Mouse (Mus musculus) limb, embryonic 15.5 days (tissue): Measurements from ENCODE around the gene Tspan5. TPM values are rescaled to one million over a fixed set of nuclear protein-coding genes. Genes with fewer than 3 reads are reported as not detected.
A peak's percentile ranks its signal among the peaks of the same experiment; 100 is the strongest.

Experiments
- ATAC-seq: fragments of 200-750 bp; cut with Nextera tagmentation; 2 replicates; pipeline ENCODE4 v1.8.0; 2017; ENCODE audit warnings: low read depth, moderate TSS enrichment; ENCODE audit not compliant: insufficient number of reproducible peaks, low FRiP score, low TSS enrichment
- H3K27ac ChIP-seq: fragments of 300-500 bp; sonication (generic); 2 replicates; pipeline ENCODE4 v1.5.1; 2015; ENCODE audit warnings: moderate library complexity, mild to moderate bottlenecking, inconsistent platforms
- H3K27me3 ChIP-seq: fragments of 300-500 bp; sonication (generic); 2 replicates; pipeline ENCODE4 v1.6.1; 2015; ENCODE audit warnings: inconsistent platforms
- H3K36me3 ChIP-seq: fragments of 300-500 bp; sonication (generic); 2 replicates; pipeline ENCODE4 v1.6.1; 2015; ENCODE audit warnings: inconsistent platforms
- H3K4me1 ChIP-seq: fragments of 300-500 bp; sonication (generic); 2 replicates; pipeline ENCODE4 v1.6.1; 2015; ENCODE audit warnings: inconsistent platforms
- H3K4me2 ChIP-seq: fragments of 300-500 bp; sonication (generic); 2 replicates; pipeline ENCODE4 v1.6.1; 2015; ENCODE audit warnings: mild to moderate bottlenecking, inconsistent platforms
- H3K4me3 ChIP-seq: fragments of 300-500 bp; sonication (generic); 2 replicates; pipeline ENCODE4 v1.5.1; 2015; ENCODE audit warnings: mild to moderate bottlenecking, inconsistent platforms
- H3K9ac ChIP-seq: fragments of 300-500 bp; sonication (generic); 2 replicates; pipeline ENCODE4 v1.6.1; 2015; ENCODE audit warnings: inconsistent platforms
- H3K9me3 ChIP-seq: fragments of 300-500 bp; sonication (generic); 2 replicates; pipeline ENCODE4 v1.6.1; 2016; ENCODE audit warnings: inconsistent platforms
- WGBS: fragments of 180-500 bp; shearing (Covaris S2); methylation state at CpG from one replicate; pipeline ENCODE4 v1.1.7; 2015; 5-methylcytosine and 5-hydroxymethylcytosine counted together
- polyA plus RNA-seq: library from polyadenylated mRNA; unstranded; fragments of >200 nt; fragmentation: Nextera tagmentation; extraction: Ambion mirVana; gene quantifications from 2 replicates; pipeline ENCODE4 v1.2.1, GENCODE M21; 2015

Tspan5 gene
- polyA plus RNA-seq, 1 experiment from 2014 or later = 44.7 TPM

DNA sequence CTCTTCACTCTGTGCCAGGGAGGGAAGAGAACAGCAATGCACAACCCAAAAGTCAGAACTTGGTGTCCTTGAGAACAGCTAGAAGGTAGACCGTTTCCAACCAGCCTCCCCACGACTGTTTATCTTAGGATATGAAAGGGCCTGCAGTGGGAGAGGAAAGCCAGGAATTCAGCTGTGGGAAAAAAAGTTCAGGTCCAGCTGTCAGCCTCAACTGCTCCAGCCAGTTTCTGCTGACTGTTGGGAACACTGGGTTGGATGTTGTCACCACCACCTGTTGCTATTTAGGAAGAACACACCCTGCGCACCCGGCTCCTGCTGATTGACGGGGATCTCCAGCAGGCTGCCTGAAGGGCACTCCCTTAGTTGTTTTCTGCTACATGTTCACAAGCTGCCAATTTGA lies 19.8 kb upstream of the Tspan5 start:
- Histone ChIP-seq H3K9ac (no peak overlapping the region), H3K27me3 (no peaks in the 10 kb centered on the region), H3K36me3 (no peaks in the 10 kb centered on the region), H3K9me3 (no peaks in the 10 kb centered on the region), H3K4me2 (no peak overlapping the region), H3K27ac (no peak overlapping the region), H3K4me3 (no peak overlapping the region), H3K4me1 (no peaks in the 10 kb centered on the region)
- 63% methylated on average over 5 of the region's 5 CpGs for WGBS
- ATAC-seq = no peak

- Histone ChIP-seq H3K4me1 (no peaks in the 10 kb centered on the region), H3K27me3 (no peaks in the 10 kb centered on the region), H3K9ac (no peak overlapping the region), H3K27ac (no peak overlapping the region), H3K4me3 (no peak overlapping the region), H3K4me2 (no peak overlapping the region), H3K36me3 (no peaks in the 10 kb centered on the region), H3K9me3 (no peaks in the 10 kb centered on the region)
- WGBS = 84% methylated on average over 8 of the region's 8 CpGs
- ATAC-seq = no peak
These were observed 14.4 kb upstream of the Tspan5 start for GRCm38 (mm10) chr3:138727571-138727970.

GRCm38 (mm10) chr3:138728840-138729239 lies 13.2 kb upstream of the Tspan5 start:
- H3K4me3 ChIP-seq = no peak overlapping the region
- H3K4me1 ChIP-seq = no peaks in the 10 kb centered on the region
- H3K27me3 ChIP-seq = no peaks in the 10 kb centered on the region
- no peaks in the 10 kb centered on the region for H3K36me3 ChIP-seq
- H3K9ac ChIP-seq = no peak overlapping the region
- H3K9me3 ChIP-seq = no peaks in the 10 kb centered on the region
- ATAC-seq = no peak
- no peak overlapping the region for H3K27ac ChIP-seq
- WGBS = 81% methylated on average over 3 of the region's 3 CpGs
- H3K4me2 ChIP-seq = no peak overlapping the region

DNA sequence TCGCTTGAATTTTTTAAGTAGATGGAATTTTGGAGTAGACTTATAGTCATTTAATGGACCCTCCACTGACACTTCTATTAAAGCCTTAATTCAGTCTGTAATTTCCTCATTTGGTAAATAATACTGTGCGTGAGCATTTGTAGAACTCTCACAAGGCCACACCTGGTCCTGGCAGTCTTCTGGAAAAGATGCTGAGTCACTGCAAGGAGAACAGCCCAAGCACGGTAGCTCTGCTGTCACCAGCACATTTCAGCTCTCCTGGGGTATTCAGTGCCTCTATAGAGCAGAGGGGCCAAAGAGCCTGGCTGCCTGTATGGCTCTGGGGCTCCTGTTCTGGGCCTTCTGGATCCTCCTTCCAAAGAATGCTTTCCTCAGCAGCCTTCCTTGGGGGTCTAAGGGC lies 11.2 kb upstream of the Tspan5 start:
- Histone ChIP-seq H3K27me3 (no peaks in the 10 kb centered on the region), H3K4me1 (0 out of 2 replicates have a peak, but pooled peaks cover 2% of the 10 kb centered on the region), H3K27ac (no peak overlapping the region), H3K4me2 (no peak overlapping the region), H3K36me3 (no peaks in the 10 kb centered on the region), H3K9ac (no peak overlapping the region), H3K4me3 (no peak overlapping the region), H3K9me3 (no peaks in the 10 kb centered on the region)
- no peak for ATAC-seq
- WGBS = 59% methylated on average over 3 of the region's 3 CpGs

GRCm38 (mm10) chr3:138735760-138736159 lies 6.2 kb upstream of the Tspan5 start:
- Histone ChIP-seq H3K9ac (no peak overlapping the region), H3K27me3 (no peaks in the 10 kb centered on the region), H3K9me3 (no peaks in the 10 kb centered on the region), H3K27ac (no peak overlapping the region), H3K4me2 (no peak overlapping the region), H3K4me1 (0 out of 2 replicates have a peak, but pooled peaks cover 4% of the 10 kb centered on the region), H3K36me3 (no peaks in the 10 kb centered on the region), H3K4me3 (no peak overlapping the region)
- WGBS = 77% methylated on average over 5 of the region's 5 CpGs
- ATAC-seq = no peak

GRCm38 (mm10) chr3:138739150-138739700 lies 2.8 kb upstream of the Tspan5 start:
- WGBS = 72% methylated on average over 4 of the region's 4 CpGs
- H3K4me2 ChIP-seq = no peak overlapping the region
- H3K4me1 ChIP-seq = peaks cover 16% of the 10 kb centered on the region
- H3K27ac ChIP-seq = no peak overlapping the region
- no peaks in the 10 kb centered on the region for H3K36me3 ChIP-seq
- no peak overlapping the region for H3K4me3 ChIP-seq
- no peaks in the 10 kb centered on the region for H3K27me3 ChIP-seq
- H3K9me3 ChIP-seq = no peaks in the 10 kb centered on the region
- H3K9ac ChIP-seq = no peak overlapping the region
- ATAC-seq = no peak

GRCm38 (mm10) chr3:138740291-138740690 lies 1.7 kb upstream of the Tspan5 start:
- Histone ChIP-seq H3K36me3 (no peaks in the 10 kb centered on the region), H3K4me2 (no peak overlapping the region), H3K27me3 (no peaks in the 10 kb centered on the region), H3K9ac (no peak overlapping the region), H3K9me3 (no peaks in the 10 kb centered on the region), H3K4me1 (peaks cover 27% of the 10 kb centered on the region), H3K4me3 (no peak overlapping the region), H3K27ac (no peak overlapping the region)
- no peak for ATAC-seq
- WGBS = 67% methylated on average over 3 of the region's 3 CpGs

DNA sequence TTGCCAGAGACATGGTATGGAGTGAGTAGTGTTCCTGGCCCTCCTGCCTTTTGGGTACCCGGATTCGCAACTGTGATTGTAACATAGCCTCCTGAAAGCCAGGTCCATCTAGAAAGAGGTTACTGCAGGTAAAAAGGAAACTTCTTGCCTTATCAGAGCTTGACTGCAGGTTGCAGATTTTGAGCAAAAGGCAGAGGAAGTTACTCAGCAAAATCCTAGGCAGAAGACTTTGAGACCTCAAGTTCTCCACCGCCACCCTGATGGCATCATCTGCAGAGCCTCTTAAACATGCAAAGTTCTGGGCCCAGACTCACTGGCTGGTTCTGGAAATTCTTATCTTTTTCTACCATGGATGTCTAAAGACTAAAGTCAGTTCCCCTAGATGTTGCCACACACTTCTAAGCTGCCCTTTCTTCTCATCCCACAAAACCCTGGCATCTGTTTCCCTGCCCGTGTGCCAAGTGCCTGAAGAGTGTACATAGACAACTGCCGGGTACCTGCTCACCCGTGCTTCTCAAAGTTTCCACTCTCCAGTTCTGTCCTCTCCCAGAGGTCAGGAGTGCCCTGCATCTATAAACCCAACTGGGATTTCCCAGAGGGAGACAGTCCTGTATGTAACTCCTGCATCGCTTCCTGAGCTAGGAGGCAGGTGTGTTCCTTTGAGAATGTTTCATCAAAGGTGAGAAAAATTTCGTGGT lies 1.0 kb upstream of the Tspan5 start:
- Histone ChIP-seq H3K9me3 (no peaks in the 10 kb centered on the region), H3K4me2 (peak overlapping the region; percentile 88; the same call in 1 of the 2 replicates), H3K27me3 (no peaks in the 10 kb centered on the region), H3K9ac (no peak overlapping the region), H3K4me3 (no peak overlapping the region), H3K27ac (no peak overlapping the region), H3K4me1 (peaks cover 24% of the 10 kb centered on the region), H3K36me3 (no peaks in the 10 kb centered on the region)
- no peak for ATAC-seq
- 65% methylated on average over 8 of the region's 8 CpGs for WGBS

- WGBS = under 1% methylated on average over 23 of the region's 23 CpGs
- peak overlapping the region; percentile 88 for H3K4me2 ChIP-seq
- H3K9me3 ChIP-seq = no peaks in the 10 kb centered on the region
- H3K9ac ChIP-seq = peak overlapping the region; percentile 83
- H3K4me1 ChIP-seq = peaks cover 24% of the 10 kb centered on the region
- H3K27ac ChIP-seq = peak overlapping the region; percentile 88
- no peak for ATAC-seq
- H3K27me3 ChIP-seq = no peaks in the 10 kb centered on the region
- peak overlapping the region; percentile 85 for H3K4me3 ChIP-seq
- H3K36me3 ChIP-seq = no peaks in the 10 kb centered on the region
These were observed 553 bp downstream of the Tspan5 start for GRCm38 (mm10) chr3:138742566-138742930.

DNA sequence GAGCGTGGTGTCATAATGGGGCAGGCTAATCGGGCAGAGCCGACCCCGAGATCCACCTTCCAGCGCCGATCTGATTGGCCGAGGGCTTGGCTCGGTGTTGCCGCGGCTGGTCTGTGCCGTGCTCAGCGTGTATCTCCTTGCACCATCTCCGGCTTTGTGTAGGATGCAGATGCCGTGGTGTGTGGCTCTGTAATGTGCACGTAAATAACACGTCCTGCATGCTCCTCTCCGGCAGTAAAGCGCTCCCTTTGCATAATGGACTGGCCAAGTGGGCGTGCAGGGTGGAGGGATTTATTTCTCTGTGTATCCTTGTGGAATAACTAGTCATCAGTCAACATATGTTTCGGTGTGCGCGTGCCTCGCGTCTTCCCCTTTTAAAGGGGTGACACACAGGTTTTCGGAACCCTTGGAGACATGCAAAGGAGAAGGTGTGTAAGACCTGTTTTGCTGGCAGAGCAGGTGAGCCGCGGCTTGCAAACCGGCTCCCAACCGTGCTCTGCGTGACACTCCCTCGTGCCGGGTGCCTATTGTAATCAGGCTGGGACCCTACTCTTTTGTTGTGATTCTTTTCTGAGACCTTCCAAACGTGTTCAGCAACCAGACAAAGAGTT lies 1.2 kb downstream of the Tspan5 start:
- ATAC-seq = peak; percentile 35; the same call in 1 of the 2 replicates
- under 1% methylated on average over 33 of the region's 33 CpGs for WGBS
- peak overlapping the region; percentile 83 for H3K9ac ChIP-seq
- H3K27ac ChIP-seq = peak overlapping the region; percentile 88
- no peaks in the 10 kb centered on the region for H3K9me3 ChIP-seq
- H3K27me3 ChIP-seq = no peaks in the 10 kb centered on the region
- H3K4me2 ChIP-seq = peak overlapping the region; percentile 88
- peak overlapping the region; percentile 85 for H3K4me3 ChIP-seq
- H3K36me3 ChIP-seq = no peaks in the 10 kb centered on the region
- peaks cover 24% of the 10 kb centered on the region for H3K4me1 ChIP-seq

DNA sequence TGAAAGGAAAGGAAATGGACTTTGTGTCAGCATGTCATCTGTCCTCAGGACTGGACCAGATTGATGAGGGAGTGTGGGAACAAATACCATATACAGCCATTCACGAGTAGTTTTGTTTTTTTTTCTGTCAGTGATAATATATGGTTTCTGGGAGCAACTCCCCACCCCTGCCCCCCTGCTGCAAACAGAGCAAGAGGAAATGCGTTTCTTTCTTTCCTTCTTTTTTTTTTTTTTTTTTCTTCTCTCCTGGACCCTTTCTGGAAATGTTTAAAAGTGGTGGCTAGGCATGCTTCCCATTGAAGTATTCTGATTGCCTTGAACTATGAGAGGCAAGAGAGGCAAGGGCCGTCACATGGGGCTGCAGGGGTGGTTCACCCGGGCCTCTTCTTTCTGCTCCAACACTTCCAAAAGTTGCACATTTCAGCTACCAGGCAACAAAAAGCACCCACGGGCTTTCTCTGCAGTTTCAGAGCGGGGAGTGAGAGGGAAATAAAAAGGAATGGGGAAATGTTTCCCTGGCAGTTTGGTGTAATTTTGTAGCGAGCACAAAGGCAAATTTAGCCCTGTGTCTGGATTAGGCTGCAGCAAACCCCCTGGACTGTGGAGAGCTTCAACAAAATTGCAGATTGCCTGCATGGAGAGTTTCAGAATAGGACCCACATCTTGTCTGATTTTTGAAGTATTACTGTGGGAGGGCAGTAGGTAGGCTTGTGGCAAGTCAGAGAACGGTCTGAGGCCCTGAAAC lies 2.2 kb downstream of the Tspan5 start:
- peak overlapping the region; percentile 88 for H3K4me2 ChIP-seq
- no peaks in the 10 kb centered on the region for H3K9me3 ChIP-seq
- no peak for ATAC-seq
- H3K27ac ChIP-seq = 0 out of 2 replicates have a peak overlapping the region, but pooled peaks have one; percentile 22
- H3K9ac ChIP-seq = no peak overlapping the region
- peaks cover 24% of the 10 kb centered on the region for H3K4me1 ChIP-seq
- 27% methylated on average over 8 of the region's 8 CpGs for WGBS
- peak overlapping the region; percentile 85 for H3K4me3 ChIP-seq
- no peaks in the 10 kb centered on the region for H3K36me3 ChIP-seq
- H3K27me3 ChIP-seq = no peaks in the 10 kb centered on the region

DNA sequence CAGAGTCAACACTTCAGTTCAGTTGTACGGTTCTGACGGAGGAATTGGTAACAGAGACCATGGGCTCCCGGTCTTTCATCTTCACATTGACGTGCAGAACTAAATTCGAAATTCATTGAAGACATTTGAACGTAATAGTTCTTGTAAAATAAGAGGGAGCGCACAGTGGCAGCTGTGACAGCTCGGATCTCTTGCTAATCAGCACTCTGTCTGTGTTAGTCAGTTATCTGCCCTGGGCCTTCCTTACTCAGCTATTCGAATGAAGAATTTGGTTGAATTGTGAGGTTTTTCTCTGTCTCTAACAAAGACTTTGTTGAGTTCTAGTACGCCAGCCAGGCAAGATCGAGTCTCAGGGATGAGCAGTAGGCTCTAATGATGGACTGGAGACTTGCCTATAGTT lies 3.1 kb downstream of the Tspan5 start:
- H3K9ac ChIP-seq = no peak overlapping the region
- H3K4me3 ChIP-seq = no peak overlapping the region
- no peak overlapping the region for H3K27ac ChIP-seq
- 84% methylated on average over 11 of the region's 11 CpGs for WGBS
- H3K4me2 ChIP-seq = no peak overlapping the region
- no peak for ATAC-seq
- H3K4me1 ChIP-seq = peaks cover 24% of the 10 kb centered on the region
- H3K27me3 ChIP-seq = no peaks in the 10 kb centered on the region
- H3K9me3 ChIP-seq = no peaks in the 10 kb centered on the region
- no peaks in the 10 kb centered on the region for H3K36me3 ChIP-seq
